Mouse (Mus musculus) limb, embryonic 12.5 days (tissue): ENCODE results near the gene Nckap5. TPM values are rescaled to one million over a fixed set of nuclear protein-coding genes. Genes with fewer than 3 reads are reported as not detected.

Source experiments
- ATAC-seq: fragments of 200-750 bp; cut with Nextera tagmentation; 2 replicates; pipeline ENCODE4 v1.8.0; 2017; ENCODE audit warnings: low read depth, moderate TSS enrichment; ENCODE audit not compliant: insufficient number of reproducible peaks, insufficient read depth, low FRiP score, low TSS enrichment
- H3K27ac ChIP-seq: fragments of 300-500 bp; sonication (generic); 2 replicates; pipeline ENCODE4 v1.5.1; 2016; ENCODE audit warnings: mild to moderate bottlenecking, moderate library complexity
- H3K27me3 ChIP-seq: fragments of 300-500 bp; sonication (generic); 2 replicates; pipeline ENCODE4 v1.6.1; 2016; ENCODE audit warnings: mild to moderate bottlenecking, moderate library complexity
- H3K36me3 ChIP-seq: fragments of 300-500 bp; sonication (generic); 2 replicates; pipeline ENCODE4 v1.6.1; 2016; ENCODE audit warnings: mild to moderate bottlenecking, moderate library complexity
- H3K4me1 ChIP-seq: fragments of 300-500 bp; sonication (generic); replicated peaks from 2 replicates; pipeline ENCODE4 v1.6.1; 2016
- H3K4me2 ChIP-seq: fragments of 300-500 bp; sonication (generic); 2 replicates; pipeline ENCODE4 v1.6.1; 2016; ENCODE audit warnings: mild to moderate bottlenecking, moderate library complexity
- H3K4me3 ChIP-seq: fragments of 300-500 bp; sonication (generic); replicated peaks from 2 replicates; pipeline ENCODE4 v1.5.1; 2016; ENCODE audit warnings: mild to moderate bottlenecking
- H3K9ac ChIP-seq: fragments of 300-500 bp; sonication (generic); replicated peaks from 2 replicates; pipeline ENCODE4 v1.6.1; 2016; ENCODE audit warnings: mild to moderate bottlenecking, moderate library complexity
- H3K9me3 ChIP-seq: fragments of 300-500 bp; sonication (generic); 2 replicates; pipeline ENCODE4 v1.6.1; 2016; ENCODE audit warnings: mild to moderate bottlenecking, moderate library complexity
- WGBS: fragments of 180-500 bp; shearing (Covaris S2); methylation state at CpG from one replicate; pipeline ENCODE4 v1.1.7; 2016; 5-methylcytosine and 5-hydroxymethylcytosine counted together
- polyA plus RNA-seq: library from polyadenylated mRNA; unstranded; fragments of >200 nt; fragmentation: Nextera tagmentation; extraction: Ambion mirVana; gene quantifications from 2 replicates; pipeline ENCODE4 v1.2.1, GENCODE M21; 2016

Gene Nckap5
- polyA plus RNA-seq, 1 experiment from 2014 or later, result 7.7 TPM

GRCm38 (mm10) chr1:126502741-126503140, 327.9 kb downstream of the Nckap5 start:
- no peak overlapping the region for H3K4me2 ChIP-seq
- no peak overlapping the region for H3K9ac ChIP-seq
- no peaks in the 10 kb centered on the region for H3K36me3 ChIP-seq
- H3K4me3 ChIP-seq, result no peak overlapping the region
- no peaks in the 10 kb centered on the region for H3K4me1 ChIP-seq
- no peaks in the 10 kb centered on the region for H3K9me3 ChIP-seq
- whole genome bisulfite sequencing, result 79% methylated on average over 2 of the region's 2 CpGs
- H3K27me3 ChIP-seq, result no peaks in the 10 kb centered on the region
- ATAC-seq, result no peak
- no peak overlapping the region for H3K27ac ChIP-seq

GRCm38 (mm10) chr1:126496722-126497121, 333.9 kb downstream of the Nckap5 start:
- no peak for ATAC-seq
- Histone ChIP-seq H3K36me3 (no peaks in the 10 kb centered on the region), H3K4me3 (no peak overlapping the region), H3K4me1 (peaks cover 11% of the 10 kb centered on the region; the same call in 1 of the 2 replicates), H3K4me2 (no peak overlapping the region), H3K9me3 (no peaks in the 10 kb centered on the region), H3K27me3 (0 out of 2 replicates have a peak, but pooled peaks cover 4% of the 10 kb centered on the region), H3K9ac (no peak overlapping the region), H3K27ac (no peak overlapping the region)
- 75% methylated on average over 7 of the region's 7 CpGs for WGBS

- Histone ChIP-seq H3K36me3 (no peaks in the 10 kb centered on the region), H3K27ac (no peak overlapping the region)
Observed at GRCm38 (mm10) chr1:126492206-126493071, 338.2 kb downstream of the Nckap5 start.

GRCm38 (mm10) chr1:126491412-126491811, 339.2 kb downstream of the Nckap5 start:
- Histone ChIP-seq H3K27ac (no peak overlapping the region), H3K4me2 (0 out of 2 replicates have a peak overlapping the region, but pooled peaks have one; percentile 83), H3K27me3 (0 out of 2 replicates have a peak, but pooled peaks cover 4% of the 10 kb centered on the region), H3K4me3 (no peak overlapping the region), H3K9ac (no peak overlapping the region), H3K9me3 (no peaks in the 10 kb centered on the region), H3K4me1 (peaks cover 11% of the 10 kb centered on the region; the same call in 1 of the 2 replicates), H3K36me3 (no peaks in the 10 kb centered on the region)
- 77% methylated on average over 5 of the region's 5 CpGs for WGBS
- ATAC-seq, result no peak

More at GRCm38 (mm10) chr1:126492206-126493071, 338.2 kb downstream of the Nckap5 start:
- ATAC-seq, result peak; percentile 72
- H3K9ac ChIP-seq, result peak overlapping the region; percentile 66
- H3K27me3 ChIP-seq, result 0 out of 2 replicates have a peak, but pooled peaks cover 4% of the 10 kb centered on the region
- H3K4me1 ChIP-seq, result peaks cover 11% of the 10 kb centered on the region; the same call in 1 of the 2 replicates
- peak overlapping the region; percentile 83 for H3K4me2 ChIP-seq
- H3K9me3 ChIP-seq, result no peaks in the 10 kb centered on the region
- WGBS, result 6% methylated on average over 35 of the region's 35 CpGs
- H3K4me3 ChIP-seq, result peak overlapping the region; percentile 52

GRCm38 (mm10) chr1:126490256-126490655, 340.3 kb downstream of the Nckap5 start:
- H3K9me3 ChIP-seq, result no peaks in the 10 kb centered on the region
- no peak overlapping the region for H3K4me2 ChIP-seq
- WGBS, result 64% methylated on average over 6 of the region's 6 CpGs
- H3K9ac ChIP-seq, result no peak overlapping the region
- no peaks in the 10 kb centered on the region for H3K36me3 ChIP-seq
- no peak overlapping the region for H3K27ac ChIP-seq
- 0 out of 2 replicates have a peak, but pooled peaks cover 4% of the 10 kb centered on the region for H3K27me3 ChIP-seq
- H3K4me3 ChIP-seq, result no peak overlapping the region
- peaks cover 11% of the 10 kb centered on the region; the same call in 1 of the 2 replicates for H3K4me1 ChIP-seq
- ATAC-seq, result no peak

GRCm38 (mm10) chr1:126484664-126485087, 345.9 kb downstream of the Nckap5 start:
- no peak overlapping the region for H3K9ac ChIP-seq
- H3K27me3 ChIP-seq, result no peaks in the 10 kb centered on the region
- ATAC-seq, result no peak
- H3K36me3 ChIP-seq, result no peaks in the 10 kb centered on the region
- H3K4me3 ChIP-seq, result no peak overlapping the region
- 82% methylated on average over 6 of the region's 6 CpGs for WGBS
- no peaks in the 10 kb centered on the region for H3K4me1 ChIP-seq
- no peak overlapping the region for H3K4me2 ChIP-seq
- H3K9me3 ChIP-seq, result no peaks in the 10 kb centered on the region
- H3K27ac ChIP-seq, result no peak overlapping the region

GRCm38 (mm10) chr1:126483665-126484064, 346.9 kb downstream of the Nckap5 start:
- Histone ChIP-seq H3K27me3 (no peaks in the 10 kb centered on the region), H3K36me3 (no peaks in the 10 kb centered on the region), H3K9me3 (no peaks in the 10 kb centered on the region), H3K9ac (no peak overlapping the region), H3K4me1 (no peaks in the 10 kb centered on the region), H3K4me3 (no peak overlapping the region), H3K27ac (no peak overlapping the region), H3K4me2 (no peak overlapping the region)
- WGBS, result 85% methylated on average over 3 of the region's 3 CpGs
- no peak for ATAC-seq

- Histone ChIP-seq H3K36me3 (no peaks in the 10 kb centered on the region), H3K9ac (no peak overlapping the region), H3K4me3 (no peak overlapping the region), H3K27me3 (no peaks in the 10 kb centered on the region), H3K9me3 (no peaks in the 10 kb centered on the region), H3K4me2 (no peak overlapping the region), H3K27ac (no peak overlapping the region), H3K4me1 (no peaks in the 10 kb centered on the region)
- ATAC-seq, result no peak
- WGBS, result 68% methylated on average over 7 of the region's 7 CpGs
Observed at GRCm38 (mm10) chr1:126481459-126482228, 349.0 kb downstream of the Nckap5 start.

GRCm38 (mm10) chr1:126473044-126473443, 357.6 kb downstream of the Nckap5 start:
- Histone ChIP-seq H3K4me1 (no peaks in the 10 kb centered on the region), H3K9ac (no peak overlapping the region), H3K4me2 (no peak overlapping the region), H3K9me3 (no peaks in the 10 kb centered on the region), H3K4me3 (no peak overlapping the region), H3K36me3 (no peaks in the 10 kb centered on the region), H3K27ac (no peak overlapping the region), H3K27me3 (no peaks in the 10 kb centered on the region)
- WGBS, result 90% methylated on average over 5 of the region's 5 CpGs
- no peak for ATAC-seq

GRCm38 (mm10) chr1:126471419-126471818, 359.2 kb downstream of the Nckap5 start:
- ATAC-seq, result no peak
- H3K4me2 ChIP-seq, result no peak overlapping the region
- no peaks in the 10 kb centered on the region for H3K27me3 ChIP-seq
- H3K4me3 ChIP-seq, result no peak overlapping the region
- 51% methylated on average over 2 of the region's 2 CpGs for WGBS
- no peak overlapping the region for H3K27ac ChIP-seq
- no peaks in the 10 kb centered on the region for H3K36me3 ChIP-seq
- H3K9ac ChIP-seq, result no peak overlapping the region
- H3K9me3 ChIP-seq, result no peaks in the 10 kb centered on the region
- H3K4me1 ChIP-seq, result no peaks in the 10 kb centered on the region

GRCm38 (mm10) chr1:126470883-126471282, 359.7 kb downstream of the Nckap5 start:
- Histone ChIP-seq H3K9ac (no peak overlapping the region), H3K9me3 (no peaks in the 10 kb centered on the region), H3K36me3 (no peaks in the 10 kb centered on the region), H3K4me2 (no peak overlapping the region), H3K27ac (no peak overlapping the region), H3K27me3 (no peaks in the 10 kb centered on the region), H3K4me3 (no peak overlapping the region), H3K4me1 (no peaks in the 10 kb centered on the region)
- ATAC-seq, result no peak
- 54% methylated on average over 2 of the region's 2 CpGs for WGBS
